Mouse (Mus musculus) left cerebral cortex, postnatal 14 days (tissue): ENCODE results near the gene Tbpl1. TPM values are rescaled to one million over a fixed set of nuclear protein-coding genes. Genes with fewer than 3 reads are reported as not detected.

Experiments used
- microRNA-seq, 2 experiments: library from miRNA; unstranded; fragments of <30 nt; microRNA quantifications; one replicate each; pipeline ENCODE4 v1.2.0; 2022
- total RNA-seq, 2 experiments: library from RNA; stranded (reverse); gene quantifications; 2 replicates each; pipeline ENCODE4 v1.2.3; 2021

Gene Tbpl1
- total RNA-seq, 2 experiments from 2014 or later, result 62.5 to 63.6 TPM

Small RNA genes lying within 50 kb of the gene (microRNA-seq; reads per million reads assigned to microRNA genes)
- gene Mir7663, result 0 reads per million in 2 experiments

Other genes starting within 250 kb of the Tbpl1 start
- gene Slc2a12, start 86.9 kb downstream of the Tbpl1 start, total RNA-seq, result 1 to 10 TPM; 3.5 to 3.7 TPM
- gene Tcf21, start 88.2 kb upstream of the Tbpl1 start, total RNA-seq, result not detected